Mouse (Mus musculus): ENCODE measurements around the gene Dclk3.

DNA sequence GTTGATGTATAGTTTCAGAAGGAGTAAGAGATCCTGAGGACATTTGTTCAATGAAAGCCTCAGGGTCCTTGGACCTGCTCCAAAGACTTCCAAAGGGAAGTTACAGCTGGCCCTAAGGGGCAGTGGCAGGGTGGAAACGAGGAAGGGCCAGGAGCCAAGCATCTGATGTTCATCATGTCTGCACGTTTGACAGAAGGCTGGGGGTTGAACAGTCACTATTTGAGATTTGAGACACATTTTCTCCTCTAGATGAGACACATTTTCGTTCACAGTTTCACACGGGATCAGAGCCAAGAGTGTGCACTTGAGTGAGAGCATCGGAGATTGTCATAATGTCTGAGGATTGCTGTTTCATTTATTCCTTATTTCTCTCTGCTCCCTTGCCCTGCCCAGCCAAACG, 30.9 kb upstream of the Dclk3 start:
- TF ChIP-seq EP300 (IDR thresholded peaks at IDR 0.05; ENCODE audit: insufficient read depth, low read depth, low read length) (no peak), CTCF (IDR thresholded peaks at IDR 0.05; ENCODE audit: low read depth, low read length) (no peak), POLR2A (IDR thresholded peaks at IDR 0.05; ENCODE audit: insufficient read depth, low read length) (no peak)

Measured in ES-Bruce4 (cell line).